Mouse (Mus musculus) layer of hippocampus, adult 8-10 months (tissue): ENCODE measurements around the gene Rrp36. TPM values are rescaled to one million over a fixed set of nuclear protein-coding genes. Genes with fewer than 3 reads are reported as not detected.

Source experiments
- DNase-seq, 2 experiments: peaks; one replicate each; pipeline ENCODE4 v3.0.0; 2022; ENCODE audit warnings: low spot score in 2 of 2
- total RNA-seq, 4 experiments: library from RNA; stranded (reverse); gene quantifications; 2 replicates each; pipeline ENCODE4 v1.2.4; 2022

The Rrp36 gene
- total RNA-seq, 4 experiments from 2014 or later, result 12.1 to 20.5 (median 17.0) TPM

- DNase-seq, result no peak
Observed at GRCm38 (mm10) chr17:46648436-46648835, 25.7 kb downstream of the Rrp36 start.

- DNase-seq, result no peak
Observed at GRCm38 (mm10) chr17:46647279-46647678, 26.9 kb downstream of the Rrp36 start.

GRCm38 (mm10) chr17:46646322-46646662 is 27.9 kb downstream of the Rrp36 start:
- no peak for DNase-seq

DNA sequence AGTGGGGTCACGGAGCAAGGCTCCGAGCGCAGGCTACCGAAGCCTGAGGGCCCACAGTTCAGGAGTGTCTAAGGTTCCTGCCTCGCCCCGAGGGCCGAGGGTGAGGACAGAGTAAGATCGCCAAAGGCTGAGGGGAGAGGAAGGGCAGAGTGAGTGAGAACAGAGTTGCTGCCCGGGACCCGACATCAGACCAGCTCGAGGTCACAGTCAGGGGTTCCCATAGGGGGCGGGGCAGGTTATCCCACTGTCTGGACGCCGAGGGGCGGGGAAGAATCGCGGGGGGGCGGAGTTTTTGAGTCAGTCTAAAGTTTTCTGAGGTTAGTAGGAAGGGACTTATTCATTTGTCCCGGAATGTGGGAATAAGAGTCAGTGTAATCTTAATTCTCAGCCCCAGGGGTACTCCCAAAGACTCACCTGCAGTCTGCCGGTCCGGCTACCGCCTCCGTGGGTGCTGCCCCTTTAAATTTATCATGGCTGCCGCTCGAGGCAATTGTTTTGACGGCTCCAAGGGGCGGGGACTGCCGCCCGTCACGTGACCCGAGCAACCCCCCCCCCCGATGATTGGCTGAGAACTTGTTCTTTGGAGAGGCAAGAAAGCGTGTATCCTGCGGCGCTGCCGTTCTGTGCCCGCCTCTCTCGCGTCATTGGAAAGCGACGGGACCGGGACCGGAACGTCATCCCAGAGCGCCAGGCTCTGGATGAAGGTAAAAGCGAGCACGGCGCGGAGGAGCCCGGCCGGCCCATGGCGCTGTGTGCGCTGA is 28.4 kb downstream of the Rrp36 start, which contains the start of the genes Klc4 and Mrpl2:
Gene Klc4, minus strand, starts transcription at position 462 of the 761 bp plus-strand sequence.
Gene Mrpl2, plus strand, starts transcription at position 669 of the 761 bp plus-strand sequence.
- peak; percentile 98 to 99 for DNase-seq

- no peak for DNase-seq
Observed at GRCm38 (mm10) chr17:46644916-46645475, 29.2 kb downstream of the Rrp36 start.

- no peak for DNase-seq
Observed at GRCm38 (mm10) chr17:46644152-46644805, 29.9 kb downstream of the Rrp36 start.

DNA sequence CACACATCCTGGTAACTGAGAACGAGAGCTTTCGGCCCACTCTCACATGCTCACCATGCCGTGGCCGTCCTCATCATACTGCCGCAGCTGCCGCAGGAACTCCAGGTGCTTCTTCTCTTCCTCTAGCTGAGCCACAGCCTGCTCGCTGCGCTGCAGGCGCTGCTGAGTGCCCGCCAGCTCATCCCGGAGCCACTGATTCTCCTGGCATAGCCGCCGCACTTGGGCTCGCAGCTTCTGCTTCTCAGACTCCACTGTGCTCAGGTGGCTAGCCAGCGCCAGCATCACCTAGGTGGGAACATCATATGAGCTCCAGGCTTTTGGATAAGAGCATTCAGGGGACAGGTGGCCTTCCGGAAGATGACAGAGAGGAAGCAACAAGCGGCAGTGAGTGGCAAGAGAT is 32.1 kb downstream of the Rrp36 start:
- no peak for DNase-seq

DNA sequence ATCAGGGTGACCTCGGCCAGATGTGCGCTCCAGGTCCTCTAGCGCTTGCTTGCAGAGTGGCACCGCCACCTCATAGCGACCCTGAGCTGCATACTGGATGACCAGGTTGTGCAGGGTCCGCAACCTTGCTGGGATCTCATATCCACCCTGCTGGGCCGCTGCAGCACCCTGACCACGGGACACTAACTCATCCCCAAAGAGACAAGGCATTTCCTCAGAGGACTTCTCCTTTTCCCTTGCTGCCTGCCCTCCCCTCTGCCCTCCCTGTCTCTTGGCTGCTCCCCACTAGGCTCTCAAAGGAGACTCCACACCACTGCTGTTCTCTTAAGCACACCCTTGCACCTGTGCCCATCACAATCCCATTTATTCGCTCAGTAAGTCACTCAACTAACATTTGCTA is 34.2 kb downstream of the Rrp36 start:
- no peak for DNase-seq

DNA sequence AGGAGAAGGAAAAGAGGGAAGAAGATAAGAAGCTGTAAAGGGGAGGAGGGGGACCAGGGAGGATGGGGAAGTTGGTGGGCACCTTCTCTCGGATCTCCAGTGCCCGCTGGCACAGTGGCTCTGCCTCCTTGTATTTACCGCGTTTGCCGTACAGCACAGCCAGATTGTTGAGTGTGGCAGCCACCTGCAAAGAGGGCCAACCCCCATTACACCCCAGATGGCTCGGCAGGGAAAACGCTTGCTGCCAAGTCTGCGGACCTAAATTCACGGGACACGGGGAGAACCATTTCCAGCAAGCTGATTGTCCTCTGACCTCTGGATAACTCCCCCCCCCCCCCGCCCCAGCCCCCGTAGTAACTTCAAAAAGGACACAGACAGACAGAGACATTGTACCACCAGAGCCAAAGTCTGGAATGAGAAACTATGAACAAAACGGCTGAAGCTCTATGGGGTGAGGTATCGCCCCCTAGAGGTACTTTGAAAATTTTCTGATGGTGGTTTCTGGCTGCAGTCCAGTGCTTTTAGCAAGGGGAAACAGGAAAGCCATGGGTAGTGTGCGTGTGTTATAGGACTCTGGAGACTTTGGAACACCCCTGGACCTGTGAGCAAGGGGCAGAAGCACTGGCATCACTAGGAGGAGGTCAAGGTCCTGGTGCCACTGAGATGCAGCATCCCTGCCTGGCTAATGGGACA is 37.2 kb downstream of the Rrp36 start:
- peak; percentile 66 to 75 for DNase-seq

DNA sequence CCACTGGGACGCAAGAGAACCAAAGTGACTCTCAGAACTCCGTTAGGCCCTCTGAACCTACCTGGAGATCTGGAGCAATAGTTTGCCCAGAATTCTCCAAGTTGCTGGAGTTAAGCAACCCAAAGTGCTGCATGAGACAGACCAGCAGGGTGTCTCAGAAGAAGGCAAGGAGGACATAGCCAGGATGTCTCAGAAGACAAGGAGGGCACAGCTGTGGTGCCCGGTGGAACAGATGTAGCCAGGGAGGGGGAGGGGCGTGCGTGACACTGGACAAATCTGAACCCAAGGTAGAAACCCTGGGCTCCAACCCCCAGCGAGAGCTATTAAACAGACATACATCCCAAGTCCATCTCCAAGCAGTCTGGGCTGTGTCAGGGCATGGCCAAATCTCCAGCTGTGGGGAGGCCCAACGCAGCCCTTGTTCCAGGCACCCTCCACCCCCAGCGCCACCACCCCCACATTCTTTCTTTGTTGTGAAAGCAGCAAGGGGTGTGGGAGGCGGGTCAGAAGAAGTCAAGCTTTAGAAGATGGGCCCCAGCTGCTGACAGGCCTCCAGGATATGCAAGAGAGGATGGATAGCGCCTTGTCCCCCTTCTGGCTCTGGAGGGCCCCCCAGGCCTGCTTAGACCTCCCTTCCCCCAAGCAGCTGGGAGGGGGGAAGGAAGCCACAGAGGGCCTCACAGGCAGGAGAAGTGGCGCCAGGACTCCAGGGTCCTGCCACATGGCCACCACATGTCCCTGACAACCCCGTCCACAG is 44.3 kb downstream of the Rrp36 start:
- no peak for DNase-seq

GRCm38 (mm10) chr17:46628791-46629684 is 45.1 kb downstream of the Rrp36 start, which contains the start of gene Ptk7:
TSS of gene Ptk7 (minus strand) at chr17:46629504.
- DNase-seq, result no peak

GRCm38 (mm10) chr17:46628471-46628790 is 45.7 kb downstream of the Rrp36 start:
- no peak for DNase-seq

DNA sequence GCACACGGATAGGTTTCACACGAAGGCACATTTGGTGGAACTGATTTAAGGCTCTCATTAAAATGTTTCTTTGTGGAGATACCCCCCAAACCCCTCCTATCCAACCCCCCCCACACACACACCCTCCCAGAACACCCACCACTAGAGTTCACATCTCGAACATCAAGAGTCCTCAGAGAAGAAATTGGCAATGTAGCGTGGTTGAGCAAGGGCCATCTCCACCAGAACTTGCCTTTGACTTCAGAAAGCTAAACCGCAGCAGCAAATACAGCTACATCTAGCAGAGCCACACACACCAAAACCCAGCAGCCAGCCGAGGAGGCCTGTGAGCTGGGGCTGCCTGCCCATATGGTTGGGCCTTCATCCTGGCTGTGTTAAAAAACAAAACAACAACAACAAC is 46.7 kb downstream of the Rrp36 start:
- no peak for DNase-seq

DNA sequence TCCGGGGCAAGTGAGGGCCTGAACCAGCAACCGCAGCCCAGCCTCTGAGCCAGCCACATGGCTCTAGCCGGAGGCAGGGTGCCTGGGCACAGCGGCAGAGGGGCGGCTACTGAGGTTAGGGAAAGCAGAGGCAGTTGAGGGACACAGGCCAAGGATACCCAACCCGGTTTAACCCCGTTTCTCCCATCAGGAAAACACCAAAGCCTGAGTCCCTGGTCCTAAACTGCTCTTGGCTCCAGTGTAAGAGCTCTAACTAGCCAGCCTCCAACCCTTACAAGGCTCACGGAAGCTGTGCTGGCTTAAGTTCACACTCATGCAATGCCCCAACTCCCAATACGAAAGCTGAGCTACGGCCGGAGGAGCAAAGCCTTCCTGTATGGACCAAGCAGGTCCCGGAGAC is 49.6 kb downstream of the Rrp36 start:
- DNase-seq, result no peak

- DNase-seq, result no peak
Observed at GRCm38 (mm10) chr17:46623819-46624557, 50.2 kb downstream of the Rrp36 start.

DNA sequence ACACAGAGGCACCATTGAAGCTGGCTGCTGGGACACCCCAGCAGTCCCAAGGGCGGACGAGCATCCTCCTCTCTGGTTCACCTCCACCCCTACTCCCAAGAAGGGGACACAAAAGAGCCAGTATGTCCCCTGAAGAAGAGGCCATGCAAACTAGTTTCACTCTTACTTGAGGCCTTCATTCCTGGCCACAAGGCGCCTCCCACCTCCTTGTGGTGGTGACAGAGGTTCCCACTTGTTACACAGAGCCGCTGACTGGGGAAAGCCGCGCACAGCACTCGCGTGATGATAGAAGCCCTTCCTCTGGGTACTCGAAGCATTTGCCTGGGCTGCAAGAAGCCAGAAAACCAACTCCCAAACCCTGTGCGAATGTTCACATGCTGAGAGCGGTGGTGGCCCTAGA is 51.9 kb downstream of the Rrp36 start:
- no peak for DNase-seq

DNA sequence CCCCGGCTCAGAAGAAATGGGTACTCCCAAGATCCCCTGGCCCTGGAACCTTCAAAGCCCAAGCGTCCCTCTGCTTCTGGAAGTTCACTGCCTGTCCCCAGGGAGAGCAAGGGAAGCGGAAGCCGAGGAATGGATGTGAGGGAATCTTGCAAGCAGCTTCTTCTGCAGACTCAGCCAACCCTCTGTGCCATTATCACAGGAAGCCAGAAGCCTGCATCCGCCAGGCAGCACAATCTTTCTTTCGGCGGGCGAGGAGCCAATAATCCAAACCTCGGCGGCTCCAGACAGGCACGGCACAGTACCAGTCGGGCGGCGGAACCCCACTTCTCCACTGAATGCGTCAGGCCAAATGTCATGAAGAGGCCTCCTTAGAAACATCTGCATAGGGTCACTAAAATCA is 52.8 kb downstream of the Rrp36 start:
- DNase-seq, result peak in 1 of 2 experiments; percentile 60

DNA sequence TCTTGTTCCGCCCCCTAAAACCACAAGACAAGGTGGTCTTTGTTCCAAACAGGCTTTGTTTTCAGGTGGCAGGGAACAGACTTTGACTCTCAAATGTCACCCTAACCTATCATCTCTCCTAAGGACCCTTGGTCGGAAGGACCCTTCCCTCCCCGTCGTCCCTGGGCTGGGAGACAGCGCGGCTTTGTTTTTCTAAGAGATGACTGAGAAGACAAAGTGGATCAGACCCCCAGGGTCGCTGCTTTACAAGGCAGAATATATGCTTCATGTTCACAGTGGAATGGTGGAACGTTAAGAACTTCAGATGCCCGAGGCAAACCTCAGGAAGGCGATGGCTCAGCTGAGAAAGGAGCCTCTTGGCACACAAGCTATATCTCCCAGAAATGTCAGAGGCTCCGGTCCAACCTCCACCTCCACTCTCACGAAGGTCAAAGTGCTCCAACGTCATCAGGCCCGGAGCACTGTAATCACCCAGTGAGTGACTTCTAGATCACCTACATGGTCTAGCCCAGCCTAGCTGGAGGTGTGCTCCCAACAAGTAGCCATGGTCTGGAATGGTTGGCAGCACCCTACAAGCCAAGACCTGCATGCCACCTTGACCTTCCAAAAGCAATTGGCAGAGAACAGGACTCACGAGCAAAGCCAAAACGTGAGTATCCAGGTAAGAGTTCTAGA is 54.3 kb downstream of the Rrp36 start:
- DNase-seq, result no peak
